Mouse (Mus musculus) heart, embryonic 11.5 days (tissue): ENCODE data around the gene Prkg1. TPM values are rescaled to one million over a fixed set of nuclear protein-coding genes. Genes with fewer than 3 reads are reported as not detected.

Source experiments
- ATAC-seq: fragments of 200-750 bp; cut with Nextera tagmentation; replicated peaks from 2 replicates; pipeline ENCODE4 v1.8.0; 2017; ENCODE audit warnings: moderate library complexity; ENCODE audit not compliant: insufficient number of reproducible peaks, low FRiP score, low TSS enrichment
- H3K27ac ChIP-seq: fragments of 300-500 bp; sonication (generic); 2 replicates; pipeline ENCODE4 v1.5.1; 2014; ENCODE audit warnings: mild to moderate bottlenecking, low read depth, low read length
- H3K27me3 ChIP-seq: fragments of 300-500 bp; sonication (generic); 2 replicates; pipeline ENCODE4 v1.6.1; 2014; ENCODE audit warnings: mild to moderate bottlenecking, low read length, mixed read lengths; ENCODE audit not compliant: control insufficient read depth, insufficient read depth
- H3K36me3 ChIP-seq: fragments of 300-500 bp; sonication (generic); 2 replicates; pipeline ENCODE4 v1.6.1; 2014; ENCODE audit warnings: mild to moderate bottlenecking, low read length, moderate library complexity, mixed read lengths; ENCODE audit not compliant: control insufficient read depth, insufficient read depth
- H3K4me1 ChIP-seq: fragments of 300-500 bp; sonication (generic); 2 replicates; pipeline ENCODE4 v1.6.1; 2014; ENCODE audit warnings: low read length; ENCODE audit not compliant: control insufficient read depth, insufficient read depth
- H3K4me2 ChIP-seq: fragments of 300-500 bp; sonication (generic); 2 replicates; pipeline ENCODE4 v1.6.1; 2014; ENCODE audit warnings: mild to moderate bottlenecking, moderate library complexity
- H3K4me3 ChIP-seq: fragments of 300-500 bp; sonication (generic); 2 replicates; pipeline ENCODE4 v1.5.1; 2014; ENCODE audit warnings: low read depth, low read length
- H3K9ac ChIP-seq: fragments of 300-500 bp; sonication (generic); 2 replicates; pipeline ENCODE4 v1.6.1; 2014; ENCODE audit warnings: mild to moderate bottlenecking, low read depth, low read length, moderate library complexity
- H3K9me3 ChIP-seq: fragments of 300-500 bp; sonication (generic); replicated peaks from 2 replicates; pipeline ENCODE4 v1.6.1; 2016; ENCODE audit warnings: low read length; ENCODE audit not compliant: control insufficient read depth
- WGBS: fragments of 180-500 bp; shearing (Covaris S2); extraction: QIAGEN DNeasy Blood & Tissue Kit; methylation state at CpG from one replicate; pipeline ENCODE4 v1.1.7; 2014; ENCODE audit not compliant: insufficient replicate concordance; 5-methylcytosine and 5-hydroxymethylcytosine counted together
- polyA plus RNA-seq: library from polyadenylated mRNA; unstranded; fragments of >200 nt; fragmentation: Nextera tagmentation; extraction: Ambion mirVana; gene quantifications from 2 replicates; pipeline ENCODE4 v1.2.1, GENCODE M21; 2014

The Prkg1 gene
- polyA plus RNA-seq, 1 experiment from 2014 or later, result 10.9 TPM

DNA sequence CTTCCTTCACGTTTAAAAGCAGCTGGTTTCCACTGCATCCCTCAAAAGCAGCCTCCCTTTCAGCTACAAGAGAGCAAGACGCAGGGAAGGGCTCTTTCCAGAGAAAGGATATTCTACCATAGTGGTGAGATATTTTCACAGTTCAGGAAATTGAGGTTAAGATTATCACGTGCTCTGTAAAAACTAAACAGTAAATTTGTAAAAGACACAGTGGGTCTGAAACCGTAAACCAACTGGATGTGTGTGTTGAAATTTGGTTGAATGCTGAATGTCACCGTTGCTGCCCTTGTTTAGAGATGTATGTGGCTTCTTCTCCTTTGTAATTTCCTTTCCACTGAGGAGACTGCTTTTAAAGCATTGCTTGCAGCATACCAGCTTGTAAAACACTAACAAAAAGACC lies 565.2 kb downstream of the Prkg1 start:
- Histone ChIP-seq H3K27me3 (no peaks in the 10 kb centered on the region), H3K4me3 (no peak overlapping the region), H3K9ac (no peak overlapping the region), H3K36me3 (no peaks in the 10 kb centered on the region), H3K27ac (no peak overlapping the region), H3K9me3 (no peaks in the 10 kb centered on the region), H3K4me2 (no peak overlapping the region), H3K4me1 (no peaks in the 10 kb centered on the region)
- 50% methylated on average over 5 of the region's 5 CpGs for WGBS
- ATAC-seq, result no peak

DNA sequence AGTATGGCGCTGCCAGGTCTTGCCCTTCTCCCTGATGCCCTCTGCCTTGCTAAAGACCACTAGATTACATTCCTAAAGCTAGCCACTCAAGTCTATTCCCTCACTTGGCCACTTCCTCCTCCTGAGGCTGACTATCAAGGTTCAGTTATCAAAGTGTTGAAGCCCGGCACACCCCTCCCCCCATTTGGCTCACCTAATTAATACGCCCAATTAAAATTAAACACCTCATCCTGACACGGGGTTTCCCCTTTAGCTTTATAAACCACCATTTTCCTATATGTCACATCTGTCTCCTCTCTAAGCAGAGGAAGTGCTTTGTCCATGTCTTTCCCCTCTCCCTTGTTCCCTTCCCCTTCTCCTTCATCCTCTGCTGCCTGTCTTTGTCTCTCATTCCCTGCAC lies 566.4 kb downstream of the Prkg1 start:
- H3K4me1 ChIP-seq, result no peaks in the 10 kb centered on the region
- H3K4me3 ChIP-seq, result no peak overlapping the region
- WGBS, result 70% methylated on average over 4 of the region's 4 CpGs
- no peak overlapping the region for H3K27ac ChIP-seq
- H3K9ac ChIP-seq, result no peak overlapping the region
- no peaks in the 10 kb centered on the region for H3K27me3 ChIP-seq
- H3K36me3 ChIP-seq, result no peaks in the 10 kb centered on the region
- no peak overlapping the region for H3K4me2 ChIP-seq
- no peak for ATAC-seq
- H3K9me3 ChIP-seq, result no peaks in the 10 kb centered on the region

DNA sequence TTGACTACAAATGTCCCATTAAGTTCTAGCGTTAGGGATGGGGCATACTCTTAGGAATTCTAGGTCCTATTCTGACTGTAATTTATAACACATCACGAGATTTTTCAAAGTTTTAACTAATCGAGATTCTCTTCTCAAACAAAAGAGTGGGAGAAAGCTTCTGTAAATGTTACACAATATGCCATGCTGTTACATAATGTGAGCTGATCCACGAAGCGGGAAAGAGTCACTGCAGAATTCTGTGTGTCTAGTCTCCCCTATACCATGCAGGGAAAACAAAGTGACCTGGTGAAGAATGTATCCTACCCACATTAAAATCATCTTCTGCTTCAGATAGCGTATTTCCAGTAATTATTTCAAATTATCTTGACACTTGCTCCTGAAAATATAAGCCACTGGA lies 567.8 kb downstream of the Prkg1 start:
- Histone ChIP-seq H3K27me3 (no peaks in the 10 kb centered on the region), H3K4me3 (no peak overlapping the region), H3K4me1 (no peaks in the 10 kb centered on the region), H3K4me2 (no peak overlapping the region), H3K36me3 (no peaks in the 10 kb centered on the region), H3K27ac (no peak overlapping the region), H3K9ac (no peak overlapping the region), H3K9me3 (no peaks in the 10 kb centered on the region)
- no peak for ATAC-seq
- 81% methylated on average over 6 of the region's 6 CpGs for WGBS

DNA sequence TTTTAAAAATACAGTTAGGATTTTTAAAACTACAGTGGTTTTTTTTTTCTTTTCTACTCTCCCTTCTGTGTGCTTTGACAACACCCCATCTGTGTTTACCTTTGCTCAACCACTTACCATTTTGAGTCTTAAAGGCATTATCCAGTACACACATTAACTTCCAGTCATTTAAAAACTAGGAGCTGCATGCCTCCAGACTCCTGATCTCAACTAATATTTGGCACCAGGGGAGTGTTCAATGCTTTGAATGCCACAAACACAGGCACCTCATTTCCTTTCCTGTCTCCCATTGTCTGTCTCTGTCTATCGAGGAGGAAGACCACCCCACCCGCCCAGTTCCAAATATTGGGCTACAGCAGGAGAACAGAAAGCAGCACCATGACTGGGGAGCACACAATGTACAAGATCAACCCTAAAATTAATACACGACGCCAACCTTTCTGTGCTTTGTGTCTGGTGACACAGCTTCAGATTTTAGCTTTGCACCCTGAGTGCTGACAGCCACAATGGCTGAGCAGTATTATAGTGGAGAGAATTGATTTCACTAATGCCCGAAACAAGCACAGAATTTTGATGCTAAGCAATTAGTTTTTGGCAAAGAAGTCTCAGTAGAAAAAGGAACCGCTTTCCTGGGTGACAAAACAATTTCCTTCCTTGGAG lies 576.1 kb downstream of the Prkg1 start:
- Histone ChIP-seq H3K9ac (no peak overlapping the region), H3K4me1 (no peaks in the 10 kb centered on the region), H3K4me3 (no peak overlapping the region), H3K36me3 (no peaks in the 10 kb centered on the region), H3K4me2 (no peak overlapping the region), H3K27ac (no peak overlapping the region), H3K9me3 (no peaks in the 10 kb centered on the region), H3K27me3 (no peaks in the 10 kb centered on the region)
- WGBS, result 81% methylated on average over 6 of the region's 6 CpGs
- ATAC-seq, result no peak

DNA sequence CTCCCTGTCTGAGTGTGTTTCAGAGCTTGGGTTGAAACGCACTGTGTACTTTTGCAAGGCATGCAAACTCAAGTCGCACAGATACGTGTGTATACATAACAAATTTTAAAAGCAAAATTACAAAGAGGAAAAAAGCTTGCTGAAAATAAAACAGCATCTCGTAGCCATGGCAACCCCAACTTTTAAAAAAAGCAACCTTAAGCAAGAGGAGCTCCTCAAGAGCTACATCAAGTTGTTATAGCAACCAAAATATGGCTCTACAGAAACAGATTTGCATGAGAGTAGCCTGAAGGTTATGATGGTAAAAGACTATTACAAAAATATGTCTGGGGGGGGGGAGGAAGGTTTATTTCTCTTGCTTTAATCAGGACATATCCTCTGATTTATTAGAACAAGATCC lies 584.1 kb downstream of the Prkg1 start:
- Histone ChIP-seq H3K27ac (no peak overlapping the region), H3K4me3 (no peak overlapping the region), H3K9me3 (no peaks in the 10 kb centered on the region), H3K27me3 (no peaks in the 10 kb centered on the region), H3K4me1 (no peaks in the 10 kb centered on the region), H3K4me2 (no peak overlapping the region), H3K36me3 (no peaks in the 10 kb centered on the region), H3K9ac (no peak overlapping the region)
- ATAC-seq, result no peak
- 81% methylated on average over 4 of the region's 4 CpGs for WGBS

DNA sequence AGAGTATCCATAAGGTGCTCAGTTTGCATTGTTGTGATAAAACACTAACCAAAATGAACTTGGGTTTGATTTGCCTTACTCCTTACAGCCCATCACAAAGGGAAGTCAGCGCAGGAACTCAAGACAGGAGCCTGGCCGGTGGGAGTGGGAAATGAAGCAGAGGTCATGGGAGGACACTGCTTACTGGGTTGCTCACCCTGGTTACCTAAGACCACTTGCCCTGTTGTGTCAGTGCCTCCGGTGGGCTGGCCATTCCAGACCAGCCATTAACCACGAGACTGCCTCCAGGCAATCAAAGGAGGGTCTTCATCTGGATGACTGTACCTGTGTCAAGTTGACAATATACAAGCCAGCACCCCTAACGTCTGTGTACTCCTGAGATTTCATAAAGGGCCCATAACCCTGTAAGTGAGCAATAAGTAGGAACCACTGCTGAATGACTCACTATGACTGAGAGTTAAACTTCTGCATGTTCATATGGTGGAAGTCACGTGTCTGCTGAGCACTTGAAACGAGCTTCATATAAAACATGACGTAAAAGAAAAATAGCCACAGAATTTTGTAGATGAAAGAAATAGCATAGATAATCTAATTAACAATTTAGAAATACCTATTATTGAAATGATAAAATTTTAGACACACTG lies 587.4 kb downstream of the Prkg1 start:
- no peak overlapping the region for H3K9ac ChIP-seq
- H3K27ac ChIP-seq, result no peak overlapping the region
- H3K36me3 ChIP-seq, result no peaks in the 10 kb centered on the region
- ATAC-seq, result no peak
- H3K4me3 ChIP-seq, result no peak overlapping the region
- H3K9me3 ChIP-seq, result no peaks in the 10 kb centered on the region
- H3K27me3 ChIP-seq, result no peaks in the 10 kb centered on the region
- no peak overlapping the region for H3K4me2 ChIP-seq
- no peaks in the 10 kb centered on the region for H3K4me1 ChIP-seq
- 85% methylated on average over 8 of the region's 8 CpGs for WGBS

DNA sequence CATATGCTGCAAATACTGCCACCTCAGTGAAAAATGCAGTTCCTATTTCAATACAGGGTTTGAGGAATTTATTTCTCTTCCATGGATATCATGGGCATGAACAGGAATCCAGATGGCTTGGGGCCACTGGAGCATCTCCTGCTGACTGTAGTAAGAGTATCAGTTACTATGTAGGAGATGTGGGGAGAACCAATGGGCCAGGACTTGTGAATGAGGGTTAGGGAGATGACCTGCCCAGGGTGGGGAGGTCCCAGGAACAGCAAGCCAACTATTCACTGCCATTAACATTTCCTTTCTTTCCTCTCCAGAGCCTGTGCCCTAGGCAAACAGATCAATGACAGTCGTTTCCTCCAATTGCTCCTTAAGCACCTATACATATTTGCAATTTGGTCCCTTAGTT lies 593.8 kb downstream of the Prkg1 start:
- Histone ChIP-seq H3K4me2 (no peak overlapping the region), H3K36me3 (no peaks in the 10 kb centered on the region), H3K9ac (no peak overlapping the region), H3K27me3 (no peaks in the 10 kb centered on the region), H3K4me3 (no peak overlapping the region), H3K4me1 (no peaks in the 10 kb centered on the region), H3K9me3 (no peaks in the 10 kb centered on the region), H3K27ac (no peak overlapping the region)
- WGBS, result 55% methylated on average over 1 of the region's 1 CpGs
- no peak for ATAC-seq

DNA sequence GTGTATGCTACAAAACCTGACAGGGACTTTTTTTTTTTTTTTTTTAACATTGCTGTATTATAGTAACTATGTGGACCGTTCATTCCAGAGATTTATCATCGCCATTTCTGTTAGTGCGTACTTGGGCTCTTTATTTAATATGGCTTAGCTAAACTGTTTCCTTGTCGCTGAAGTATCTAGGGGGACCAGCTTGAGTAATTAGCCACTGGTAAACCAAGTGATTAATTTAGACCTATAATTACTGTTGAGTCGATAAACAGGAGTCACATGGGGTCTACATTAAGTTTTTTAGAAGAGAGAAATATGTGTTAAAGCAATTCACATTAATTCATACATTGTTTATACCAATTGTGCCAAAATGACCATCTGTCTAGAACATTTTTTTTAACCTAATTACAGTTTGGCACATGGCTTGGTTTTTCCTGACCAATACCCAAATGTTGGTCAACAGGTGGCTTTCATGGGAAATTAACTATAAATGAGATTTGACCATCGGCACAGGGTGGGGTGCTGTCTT lies 605.8 kb downstream of the Prkg1 start:
- H3K36me3 ChIP-seq, result no peaks in the 10 kb centered on the region
- H3K9ac ChIP-seq, result no peak overlapping the region
- WGBS, result 84% methylated on average over 6 of the region's 6 CpGs
- no peaks in the 10 kb centered on the region for H3K27me3 ChIP-seq
- no peak overlapping the region for H3K27ac ChIP-seq
- no peaks in the 10 kb centered on the region for H3K4me1 ChIP-seq
- no peak for ATAC-seq
- no peak overlapping the region for H3K4me3 ChIP-seq
- no peak overlapping the region for H3K4me2 ChIP-seq
- H3K9me3 ChIP-seq, result no peaks in the 10 kb centered on the region

DNA sequence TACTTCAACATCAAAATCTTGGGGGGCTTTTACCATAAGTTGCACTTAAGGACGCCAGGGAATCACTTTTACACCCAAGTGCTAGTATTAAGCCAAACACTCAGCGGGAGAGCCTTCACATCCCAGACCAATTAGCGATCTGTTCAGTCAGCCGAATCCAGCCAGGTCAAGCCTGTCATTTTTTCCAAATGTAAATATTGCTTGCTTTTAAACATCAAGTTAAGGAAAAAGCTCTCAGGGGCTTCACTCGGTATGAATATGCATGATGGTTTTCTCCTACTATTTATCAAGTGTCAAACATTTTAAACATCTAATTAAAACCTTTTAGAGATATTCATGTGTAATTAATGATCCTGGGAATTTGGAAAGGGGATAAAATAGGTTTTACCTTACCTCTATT lies 611.4 kb downstream of the Prkg1 start:
- WGBS, result 56% methylated on average over 5 of the region's 5 CpGs
- no peak overlapping the region for H3K4me2 ChIP-seq
- no peaks in the 10 kb centered on the region for H3K36me3 ChIP-seq
- no peak overlapping the region for H3K4me3 ChIP-seq
- no peaks in the 10 kb centered on the region for H3K9me3 ChIP-seq
- no peaks in the 10 kb centered on the region for H3K4me1 ChIP-seq
- no peak overlapping the region for H3K27ac ChIP-seq
- H3K27me3 ChIP-seq, result no peaks in the 10 kb centered on the region
- no peak for ATAC-seq
- H3K9ac ChIP-seq, result no peak overlapping the region
